Mouse (Mus musculus): Measurements from ENCODE around the gene Nop53.
A peak's percentile ranks its signal among the peaks of the same experiment; 100 is the strongest.

Nop53 gene

DNA sequence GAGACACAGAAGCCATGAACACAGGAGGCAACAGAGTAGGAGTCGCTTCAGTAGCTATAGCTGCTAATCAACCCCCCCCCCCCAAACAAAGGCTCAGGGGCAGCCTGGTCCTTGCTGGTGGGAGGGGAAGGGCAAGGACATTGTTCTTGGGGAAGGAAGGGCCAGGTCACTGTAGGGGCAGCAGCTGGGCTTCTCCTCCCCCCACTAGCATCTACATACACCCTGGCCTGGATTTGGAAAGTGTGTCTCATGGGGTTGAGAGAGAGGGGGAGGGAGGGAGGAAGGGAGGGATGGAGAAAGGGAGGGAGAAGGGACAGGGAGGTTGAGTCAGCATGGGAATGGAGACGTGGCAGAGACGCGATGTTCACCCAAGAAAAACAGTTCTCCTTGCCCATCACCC, 14.8 kb upstream of the Nop53 start:
- no peak for DNase-seq (ENCODE audit: low spot score in 2 of 2)

DNA sequence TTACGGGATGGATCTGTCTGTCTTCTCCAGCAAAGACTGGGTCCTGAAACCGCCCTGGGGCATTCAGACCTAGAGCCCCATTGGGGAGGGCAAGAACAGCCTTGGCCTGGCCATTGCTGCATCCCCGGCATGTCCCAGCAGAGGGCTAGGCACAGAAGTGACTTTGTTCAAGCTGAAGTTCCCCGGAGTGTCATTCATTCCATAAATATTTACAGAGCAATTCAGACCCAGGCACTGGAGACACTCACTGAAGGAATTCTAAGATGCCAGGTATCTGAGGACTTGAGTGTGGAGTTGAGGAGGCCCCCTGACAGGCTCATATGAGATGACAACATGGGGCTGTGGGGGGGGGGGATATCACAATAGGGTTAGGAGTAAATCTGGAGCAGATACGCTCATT, 10.3 kb upstream of the Nop53 start:
- no peak for DNase-seq (ENCODE audit: low spot score in 2 of 2)

DNA sequence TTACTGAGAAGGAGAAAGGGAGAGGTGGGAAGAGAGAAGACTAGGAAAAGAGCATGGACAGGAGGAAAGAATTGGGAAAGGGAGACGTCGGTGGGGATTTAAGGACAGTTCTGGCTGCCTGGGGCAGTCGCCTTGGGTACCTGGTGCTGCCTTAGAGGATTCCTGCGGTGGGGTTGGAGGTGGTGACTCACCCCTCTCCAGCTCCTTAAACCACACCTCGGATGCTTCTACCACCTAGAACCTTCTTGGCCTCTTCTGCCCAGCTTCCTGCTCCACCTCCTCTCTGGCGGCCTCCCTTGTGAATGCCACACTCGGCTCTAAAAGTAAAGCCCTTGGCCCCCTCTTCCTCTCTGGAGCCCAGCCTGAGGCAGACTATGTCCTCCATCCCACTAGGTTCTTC, 9.6 kb upstream of the Nop53 start:
- DNase-seq (ENCODE audit: low spot score in 2 of 2), result no peak

DNA sequence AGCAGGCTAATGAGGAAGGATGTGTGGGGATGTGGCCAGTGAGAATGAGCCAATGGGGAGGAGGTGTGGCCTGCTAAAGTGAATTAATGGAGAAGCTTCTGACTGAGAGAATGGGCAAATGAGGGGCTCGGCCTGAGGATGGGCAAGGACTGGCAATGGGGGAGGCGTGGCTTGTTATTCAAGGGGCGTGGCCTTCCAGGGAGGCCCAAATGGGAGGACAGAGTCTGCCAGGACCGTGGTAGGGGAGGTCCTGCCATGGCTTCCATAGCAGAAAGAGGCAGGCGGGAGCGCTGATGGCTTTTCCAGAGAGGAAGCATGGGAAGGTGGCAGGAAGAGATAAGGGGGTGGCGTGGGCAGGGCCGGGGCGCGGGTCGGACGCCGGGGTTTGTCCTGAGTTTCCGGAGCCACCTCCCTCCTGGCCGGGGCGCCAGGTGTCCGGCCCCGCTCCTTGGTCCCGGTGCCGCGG, 9.1 kb upstream of the Nop53 start:
- peak in 1 of 2 experiments; percentile 68 for DNase-seq (ENCODE audit: low spot score in 2 of 2)

DNA sequence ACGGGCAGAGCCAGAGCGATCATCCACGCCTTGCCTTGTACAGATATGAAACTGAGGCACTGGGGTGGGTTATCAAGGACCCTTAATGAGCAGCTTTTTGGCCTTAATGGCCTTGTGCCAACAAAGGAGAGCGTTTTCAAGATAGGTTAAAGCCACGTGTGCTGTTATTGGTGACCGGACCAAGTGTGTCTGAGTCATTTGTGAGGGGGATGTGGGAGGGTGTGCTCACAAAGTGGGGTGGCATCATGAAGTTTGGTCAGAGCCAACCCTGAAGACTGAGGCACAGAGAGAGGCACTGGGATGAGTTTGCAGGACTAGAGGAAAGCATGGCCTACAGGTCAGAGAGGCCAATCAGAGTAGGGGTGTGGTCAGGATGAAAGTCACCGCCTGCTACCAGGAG, 8.6 kb upstream of the Nop53 start:
- no peak for DNase-seq (ENCODE audit: low spot score in 2 of 2)

DNA sequence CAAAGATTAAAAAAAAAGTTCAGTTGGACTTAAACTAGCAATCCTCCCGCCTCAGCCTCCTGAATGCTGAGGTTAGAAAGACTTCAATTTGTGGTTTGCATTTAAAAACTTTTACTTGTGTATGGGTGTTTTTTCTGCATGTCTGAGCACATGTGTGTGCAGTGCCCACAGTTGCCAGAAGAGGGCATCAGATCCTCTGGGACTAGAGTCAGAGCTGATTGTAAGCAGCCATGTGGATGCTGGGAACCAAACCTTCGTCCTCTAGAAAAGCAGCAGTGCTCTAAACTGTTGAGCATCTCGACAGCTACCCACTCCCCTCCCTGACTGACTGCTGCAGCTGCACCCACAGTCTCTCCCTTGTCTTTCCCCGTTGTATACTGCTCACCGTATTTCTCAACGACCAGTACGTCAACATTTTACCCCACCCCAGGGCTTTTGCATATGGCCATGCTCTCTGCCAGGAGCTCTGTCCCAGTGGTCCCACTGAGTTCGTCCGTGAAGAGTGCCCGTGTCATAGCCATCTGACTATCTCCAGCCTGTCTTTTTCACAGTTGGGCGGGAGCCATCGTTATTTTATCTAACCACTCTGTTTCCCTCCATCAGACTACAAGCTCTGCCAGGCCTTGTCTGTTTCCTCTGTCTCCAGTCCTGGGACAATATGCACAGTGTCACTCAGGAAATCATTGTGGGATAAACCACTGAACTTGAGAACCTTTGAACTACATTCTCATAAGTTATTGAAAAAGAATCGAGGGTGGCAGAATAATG, 7.6 kb upstream of the Nop53 start:
- DNase-seq (ENCODE audit: low spot score in 2 of 2), result no peak

DNA sequence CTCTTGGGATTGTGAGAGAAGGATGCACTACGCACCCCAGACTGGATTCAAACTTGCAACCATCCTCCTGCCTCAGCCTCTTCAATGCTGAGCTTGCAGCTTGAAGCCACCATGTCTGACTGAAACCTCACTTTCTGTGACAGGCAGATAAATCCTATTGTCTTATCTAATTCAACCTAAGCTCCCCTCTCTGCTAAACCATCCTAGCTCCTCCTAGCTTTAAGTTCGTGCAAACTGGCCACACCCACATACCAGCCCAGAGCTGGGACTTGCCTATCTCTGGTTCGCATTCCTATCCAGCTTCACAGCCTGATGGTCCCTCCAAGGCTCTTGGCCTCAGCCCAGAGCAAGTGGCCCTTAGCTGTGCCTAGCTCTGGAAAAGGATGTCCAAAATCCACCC, 6.5 kb upstream of the Nop53 start:
- DNase-seq (ENCODE audit: low spot score in 2 of 2), result no peak

DNA sequence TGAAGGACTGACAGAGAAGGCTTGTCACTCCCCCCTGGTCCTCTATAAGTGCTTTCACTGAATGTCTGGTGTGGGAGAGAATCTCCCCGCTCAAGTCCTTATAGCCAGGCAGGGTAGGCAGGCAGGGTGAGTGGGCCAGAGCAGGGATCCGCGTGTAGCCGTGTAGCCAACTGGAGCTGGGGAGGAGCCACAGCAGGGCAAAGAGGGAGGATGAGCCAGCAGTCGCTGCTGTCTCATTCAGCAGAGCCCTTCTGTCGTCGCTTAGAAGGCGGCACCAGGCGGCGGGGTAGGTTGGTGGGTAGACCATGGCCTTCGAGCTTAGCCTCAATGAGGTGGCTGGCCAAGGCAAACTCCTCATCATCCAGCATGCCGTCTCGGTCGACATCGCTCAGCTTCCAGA, 4.1 kb upstream of the Nop53 start:
- no peak for DNase-seq (ENCODE audit: low spot score in 2 of 2)

DNA sequence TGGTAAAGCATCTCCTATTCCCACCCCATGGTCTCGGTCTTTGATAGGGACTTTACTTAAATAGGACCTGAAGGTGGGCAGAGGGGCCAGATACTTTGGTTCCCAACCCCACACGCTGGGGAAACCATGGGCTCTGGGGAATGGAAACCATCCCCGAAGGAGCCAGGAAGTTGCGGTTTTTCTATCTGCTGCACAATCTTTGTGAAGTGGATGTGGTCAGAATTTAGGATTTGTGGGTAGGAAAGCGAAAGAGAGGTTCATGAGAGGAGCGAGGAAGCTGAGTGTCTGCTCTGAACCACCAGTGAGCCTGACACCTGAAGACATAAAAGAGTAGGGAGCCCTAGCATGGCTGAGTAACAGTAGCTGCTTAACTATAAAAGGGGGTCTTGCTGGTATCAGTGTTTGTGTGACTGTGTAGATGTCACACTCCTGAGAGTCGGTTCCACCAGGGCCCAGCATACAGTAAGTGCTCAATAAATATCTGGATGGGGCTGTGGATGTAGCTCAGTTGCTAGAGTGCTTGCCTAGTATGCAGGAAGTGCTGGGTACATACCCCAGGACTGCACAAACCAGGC, 3.4 kb upstream of the Nop53 start:
- DNase-seq (ENCODE audit: low spot score in 2 of 2), result no peak

DNA sequence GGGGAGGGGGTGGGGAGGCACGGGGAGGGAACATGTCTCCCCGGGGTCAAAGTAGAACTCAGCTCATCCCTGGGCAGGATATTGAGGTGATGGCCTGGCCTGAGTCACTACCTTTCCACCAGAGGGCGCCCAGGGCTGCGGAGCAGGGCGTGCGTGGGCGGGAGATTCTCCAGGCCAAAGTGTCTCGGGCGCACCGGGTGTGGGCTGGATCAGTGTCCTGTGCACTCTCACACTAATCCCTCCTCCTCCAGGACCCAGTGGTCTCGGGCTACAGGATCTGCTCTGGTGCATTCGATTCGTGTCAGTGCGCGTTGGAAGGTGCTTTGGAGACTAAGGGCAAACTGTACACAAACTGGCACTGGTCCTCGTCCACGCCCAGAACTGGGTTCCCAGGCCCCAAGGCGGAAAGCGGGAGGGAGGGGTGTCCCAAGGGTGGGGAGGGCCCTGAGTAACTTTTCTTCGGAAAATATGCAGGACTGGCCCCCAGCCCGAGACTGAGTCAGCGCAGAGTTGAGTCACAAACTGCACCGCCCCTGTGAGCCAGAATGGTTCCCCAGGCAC, 2.6 kb upstream of the Nop53 start:
- peak; percentile 87 to 94 for DNase-seq (ENCODE audit: low spot score in 2 of 2)

DNA sequence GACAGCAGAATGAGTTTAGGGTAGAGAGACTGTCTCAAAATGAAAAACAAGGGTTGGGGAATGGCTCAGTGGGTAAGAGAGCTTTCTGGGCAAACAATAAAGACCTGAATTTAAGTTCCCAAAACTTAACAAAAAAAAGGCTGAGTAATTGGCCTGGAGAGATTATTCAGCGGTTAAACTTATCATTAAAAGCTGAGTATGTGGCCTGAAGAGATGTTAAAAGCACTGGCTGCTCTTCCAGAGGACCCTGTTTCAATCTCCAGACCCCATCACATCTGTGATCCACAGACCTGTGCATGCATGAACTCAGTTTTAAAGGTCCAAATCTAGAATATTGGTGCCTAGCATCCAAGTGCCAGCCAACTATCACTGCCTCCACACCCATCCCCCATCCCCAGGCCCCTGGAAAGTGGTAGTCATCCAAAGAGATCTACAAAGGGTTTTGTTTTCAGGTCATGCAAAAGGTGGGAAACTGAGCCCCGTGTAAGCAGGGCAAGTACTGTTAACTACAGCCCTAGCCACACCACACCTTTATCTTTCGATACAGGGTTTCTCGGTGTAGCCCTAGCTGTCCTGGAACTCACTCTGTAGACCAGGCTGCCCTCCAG, 1.9 kb upstream of the Nop53 start:
- DNase-seq (ENCODE audit: low spot score in 2 of 2), result no peak

DNA sequence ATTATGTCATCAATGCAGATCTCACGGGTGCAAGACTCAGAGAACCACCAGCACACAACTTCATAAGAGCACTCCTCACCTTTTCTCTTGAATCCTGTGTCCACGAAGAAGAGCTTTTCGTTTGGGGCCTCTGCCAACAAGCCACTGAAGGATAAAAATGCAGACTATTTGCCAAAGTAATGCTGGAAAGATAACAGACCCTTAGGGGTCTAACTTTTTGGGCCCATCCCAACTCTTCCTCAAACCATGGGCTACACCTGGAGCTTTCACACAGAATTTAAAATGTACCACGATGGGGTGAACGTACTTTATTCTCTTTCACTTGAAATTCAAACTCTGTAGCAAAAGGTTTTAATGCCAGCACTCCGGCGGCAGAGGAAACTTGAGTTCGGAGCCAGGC, 663 bp downstream of the Nop53 start:
- DNase-seq (ENCODE audit: low spot score in 2 of 2), result no peak

DNA sequence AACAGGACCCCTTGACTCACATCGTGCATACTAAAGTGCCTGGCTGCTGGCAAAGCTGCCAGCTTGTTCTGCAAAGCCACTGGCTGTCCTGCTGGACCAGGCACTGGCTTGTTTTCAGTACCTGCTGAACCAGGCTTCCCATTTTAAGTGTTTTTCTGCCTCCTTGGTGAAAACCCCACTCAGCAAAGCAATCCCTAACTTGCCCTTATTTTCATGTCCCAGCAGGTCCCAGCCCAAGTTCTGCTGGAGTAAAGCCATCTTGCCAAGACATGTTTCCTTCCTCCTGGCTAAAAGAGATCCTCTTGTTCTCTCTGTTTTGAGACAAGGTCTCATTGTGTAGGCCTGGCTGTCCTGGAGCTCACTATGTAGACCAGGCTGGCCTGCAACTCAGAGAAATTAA, 1.6 kb downstream of the Nop53 start:
- no peak for DNase-seq (ENCODE audit: low spot score in 2 of 2)

DNA sequence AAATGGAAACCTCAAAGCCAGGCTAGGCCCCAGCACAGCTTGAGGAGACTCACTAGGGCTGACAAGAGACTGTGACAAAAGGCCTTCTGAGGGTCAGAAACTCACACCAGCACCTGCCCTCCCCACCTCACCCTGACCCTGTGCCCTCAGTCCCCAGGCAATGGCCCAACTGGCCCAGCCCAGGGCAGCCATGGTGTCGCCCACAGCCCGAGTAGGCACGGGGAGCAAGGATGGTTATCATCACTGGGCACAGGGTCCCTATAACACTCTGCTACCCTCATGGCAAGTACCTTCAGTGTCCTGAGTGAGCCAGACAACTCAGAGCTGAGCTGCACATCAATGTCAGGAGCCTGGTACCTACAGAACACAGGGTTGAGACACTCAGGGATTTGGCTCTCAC, 7.3 kb downstream of the Nop53 start:
- DNase-seq (ENCODE audit: low spot score in 2 of 2), result no peak

DNA sequence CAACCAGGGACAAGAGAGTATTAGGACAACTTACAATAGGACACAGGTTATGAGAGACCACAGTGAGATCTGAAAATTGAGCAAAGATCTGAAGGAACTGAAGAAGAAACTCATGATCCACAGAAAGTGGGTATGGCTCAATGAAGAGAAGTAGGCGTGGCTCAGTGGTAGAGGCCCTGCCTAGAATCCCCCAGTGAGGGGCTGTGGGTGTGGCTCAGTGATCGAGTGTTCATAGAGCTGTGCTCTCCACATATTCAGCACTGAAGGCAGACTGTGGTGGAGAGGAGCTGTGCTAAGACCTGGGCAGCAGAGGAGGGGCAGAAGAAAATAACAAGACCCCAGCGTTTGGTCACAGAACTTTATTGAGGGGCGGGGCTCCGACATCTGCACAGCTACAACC, 8.4 kb downstream of the Nop53 start:
- no peak for DNase-seq (ENCODE audit: low spot score in 2 of 2)

DNA sequence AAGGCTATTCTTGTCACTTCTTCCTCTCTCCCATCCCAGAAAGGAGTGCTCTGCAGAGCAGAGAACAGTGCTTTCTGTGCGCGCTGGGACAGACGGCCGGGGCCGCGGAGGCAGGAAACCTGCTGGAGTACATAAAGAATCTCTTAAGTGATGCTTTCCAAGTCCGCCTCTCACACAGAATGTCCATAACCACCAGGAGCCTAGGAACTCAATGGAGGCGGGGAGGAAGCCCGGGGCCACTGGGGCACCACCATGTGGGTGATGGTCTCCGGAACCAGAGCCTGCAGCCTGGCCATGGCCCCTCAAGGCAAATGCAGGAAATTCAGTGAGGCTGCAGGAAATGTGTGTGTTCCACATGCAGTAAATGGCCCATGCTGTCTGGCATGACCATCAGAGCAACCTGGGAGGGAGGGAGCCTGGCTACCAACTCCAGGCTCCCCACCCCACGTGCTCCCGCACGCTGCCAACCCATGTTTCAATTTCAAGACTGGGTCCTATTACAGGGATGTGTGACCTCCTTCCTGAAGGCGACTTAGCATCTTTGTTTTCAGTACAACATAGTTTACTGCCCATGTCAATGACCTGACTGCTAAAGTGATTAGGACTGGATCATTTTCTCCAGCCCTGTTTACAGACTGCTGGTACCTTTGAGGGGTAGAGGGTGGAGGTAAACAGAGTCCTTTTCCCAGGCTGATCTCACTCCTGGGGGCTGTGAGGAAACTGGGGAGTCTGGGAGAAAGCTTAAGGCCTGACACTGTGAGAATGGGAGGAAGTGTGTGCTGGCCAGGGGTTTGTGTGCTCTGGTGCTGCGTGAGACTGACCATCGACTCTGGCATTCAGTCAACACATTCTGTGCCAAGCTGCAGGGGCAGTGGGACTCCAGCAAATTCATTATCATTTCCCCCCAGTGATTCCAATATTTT, 12.2 kb downstream of the Nop53 start:
- no peak for DNase-seq (ENCODE audit: low spot score in 2 of 2)

DNA sequence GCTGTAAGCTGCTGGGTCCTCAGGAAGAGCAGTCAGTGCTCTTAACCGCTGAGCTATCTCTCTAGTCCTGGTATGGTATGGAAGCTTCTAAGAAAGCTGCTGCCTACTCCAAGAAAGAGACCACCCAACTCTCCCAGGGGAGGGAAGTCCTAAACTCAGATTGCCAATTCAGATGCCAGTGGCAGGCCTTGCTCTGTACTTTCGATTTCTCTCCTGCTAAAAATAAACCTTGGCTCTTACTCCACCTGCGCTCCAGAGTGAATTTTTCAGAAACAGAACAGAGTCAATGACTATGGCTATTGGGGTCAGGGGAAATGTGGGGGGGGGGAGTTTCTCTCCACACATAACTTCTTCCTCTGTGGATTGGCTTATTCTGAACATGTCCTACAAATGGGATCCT, 14.2 kb downstream of the Nop53 start:
- DNase-seq (ENCODE audit: low spot score in 2 of 2), result no peak

DNA sequence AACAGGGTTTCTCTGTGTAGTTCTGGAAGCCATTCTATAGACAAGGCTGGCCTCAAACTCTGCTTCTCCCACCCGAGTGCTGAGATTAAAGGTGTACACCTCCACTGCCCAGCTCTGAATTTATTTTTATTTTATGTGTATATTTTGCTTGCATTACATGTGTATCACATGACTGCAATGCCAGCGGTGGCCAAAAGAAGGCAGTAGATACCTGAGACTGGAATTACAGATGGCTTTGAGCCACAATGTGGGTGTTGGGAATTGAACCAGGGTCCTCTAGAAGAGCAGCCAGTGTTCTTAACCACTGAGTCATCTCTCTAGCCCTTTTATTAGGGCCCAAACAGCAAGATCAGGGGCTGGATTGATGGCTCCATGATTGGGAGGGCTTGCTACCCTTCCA, 15.3 kb downstream of the Nop53 start:
- no peak for DNase-seq (ENCODE audit: low spot score in 2 of 2)

DNA sequence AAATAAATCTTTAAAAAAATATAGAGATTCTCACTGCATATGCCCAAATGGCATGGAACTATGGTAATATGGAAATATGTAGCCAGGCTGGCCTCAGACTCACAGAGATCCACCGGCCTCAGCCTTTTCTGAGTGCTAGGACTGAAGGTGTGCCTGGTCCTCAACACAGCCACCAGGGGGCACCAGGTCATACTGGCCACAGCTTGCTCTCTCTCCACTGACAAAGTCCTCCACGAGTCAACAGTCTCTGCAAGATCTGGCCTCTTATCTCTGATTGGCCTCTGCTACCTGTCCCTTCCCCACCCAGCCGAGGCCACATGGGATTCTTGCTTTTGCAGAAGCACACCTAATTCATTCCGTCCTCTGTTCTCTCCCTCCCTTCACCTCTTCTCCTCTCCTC, 16.0 kb downstream of the Nop53 start:
- DNase-seq (ENCODE audit: low spot score in 2 of 2), result peak; percentile 60 to 68

DNA sequence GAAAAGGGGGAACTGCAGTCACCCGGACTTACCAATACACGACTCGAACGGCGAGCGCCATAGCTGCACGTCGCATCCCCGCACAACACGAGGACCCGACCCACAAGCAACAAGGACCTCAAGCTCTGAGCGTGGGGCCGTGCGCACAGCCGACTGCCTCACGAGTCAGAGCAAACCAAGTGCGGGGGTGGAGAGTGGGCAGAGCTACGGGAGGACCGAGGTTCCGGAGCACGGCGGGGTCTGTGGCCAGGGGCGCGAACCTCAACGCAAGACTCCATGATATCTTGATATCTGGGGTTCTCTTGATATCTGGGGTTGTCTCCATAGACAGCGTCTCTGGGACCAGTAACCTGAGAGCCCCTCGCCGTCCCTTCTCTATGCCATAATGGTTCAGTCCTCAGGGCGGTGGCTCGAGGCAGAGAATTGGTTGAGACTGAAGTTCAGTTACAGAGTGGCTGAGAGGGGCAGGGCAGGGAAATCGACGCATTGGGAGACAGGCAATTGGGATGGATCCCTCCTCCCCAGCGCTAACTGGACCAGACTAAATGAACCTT, 23.6 kb downstream of the Nop53 start, which contains the start of gene Selenow:
Gene Selenow (minus strand): TSS at position 183 of the 554 bp plus-strand sequence.
- DNase-seq (ENCODE audit: low spot score in 2 of 2), result peak; percentile 87 to 88

DNA sequence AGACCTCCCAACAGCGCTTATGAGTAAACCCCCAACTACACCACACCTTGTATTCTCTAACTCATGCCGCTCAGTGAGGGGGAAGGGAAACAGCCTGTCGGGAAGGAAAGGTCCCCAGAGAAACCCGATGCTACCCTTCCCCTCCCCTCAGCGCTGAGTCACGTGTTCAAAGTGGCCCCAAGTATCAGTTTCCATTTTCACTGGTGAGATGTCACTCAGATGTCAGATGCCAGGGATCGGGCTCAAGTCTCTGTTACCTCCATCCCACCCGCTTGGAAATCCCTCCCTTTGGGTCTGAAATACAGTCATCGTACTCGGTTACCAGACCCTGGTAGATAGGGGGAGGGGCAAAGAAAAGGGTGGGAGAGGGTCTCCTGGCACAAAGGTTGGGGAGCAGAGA, 24.1 kb downstream of the Nop53 start:
- DNase-seq (ENCODE audit: low spot score in 2 of 2), result peak in 1 of 2 experiments; percentile 31
